Mouse (Mus musculus) midbrain, postnatal 0 days (tissue): ENCODE data around the gene Sdk2. TPM values are rescaled to one million over a fixed set of nuclear protein-coding genes. Genes with fewer than 3 reads are reported as not detected.
A peak's percentile ranks its signal among the peaks of the same experiment; 100 is the strongest.

Source experiments
- ATAC-seq: fragments of 200-750 bp; cut with Nextera tagmentation; 2 replicates; pipeline ENCODE4 v1.8.0; 2017; ENCODE audit warnings: moderate number of reproducible peaks, mild to moderate bottlenecking, moderate TSS enrichment, moderate library complexity; ENCODE audit not compliant: low FRiP score
- DNase-seq: peaks from one replicate; pipeline ENCODE4 v3.0.0-alpha.2; 2015; ENCODE audit warnings: low spot score
- H3K27ac ChIP-seq: fragments of 300-500 bp; sonication (generic); 2 replicates; pipeline ENCODE4 v1.5.1; 2014; ENCODE audit warnings: low read depth, mild to moderate bottlenecking, low read length, mixed read lengths
- H3K27me3 ChIP-seq: fragments of 300-500 bp; sonication (generic); 2 replicates; pipeline ENCODE4 v1.6.1; 2014; ENCODE audit warnings: low read length, control low read depth, mixed read lengths; ENCODE audit not compliant: insufficient read depth
- H3K36me3 ChIP-seq: fragments of 300-500 bp; sonication (generic); 2 replicates; pipeline ENCODE4 v1.6.1; 2014; ENCODE audit warnings: low read length, control low read depth, mixed read lengths; ENCODE audit not compliant: insufficient read depth
- H3K4me1 ChIP-seq: fragments of 300-500 bp; sonication (generic); 2 replicates; pipeline ENCODE4 v1.6.1; 2014; ENCODE audit warnings: mild to moderate bottlenecking, control low read depth, antibody characterized with exemption, low read length, mixed read lengths; ENCODE audit not compliant: insufficient read depth
- H3K4me2 ChIP-seq: fragments of 300-500 bp; sonication (generic); 2 replicates; pipeline ENCODE4 v1.6.1; 2014; ENCODE audit warnings: low read depth, mild to moderate bottlenecking, low read length, mixed read lengths; ENCODE audit not compliant: poor library complexity, severe bottlenecking
- H3K4me3 ChIP-seq: fragments of 300-500 bp; sonication (generic); 2 replicates; pipeline ENCODE4 v1.5.1; 2014; ENCODE audit warnings: low read depth, mild to moderate bottlenecking, low read length, moderate library complexity
- H3K9ac ChIP-seq: fragments of 300-500 bp; sonication (generic); replicated peaks from 2 replicates; pipeline ENCODE4 v1.6.1; 2014; ENCODE audit warnings: mild to moderate bottlenecking, low read length, moderate library complexity, mixed read lengths; ENCODE audit not compliant: poor library complexity, severe bottlenecking
- H3K9me3 ChIP-seq: fragments of 300-500 bp; sonication (generic); 2 replicates; pipeline ENCODE4 v1.6.1; 2016; ENCODE audit warnings: low read length, control low read depth
- CTCF ChIP-seq: IDR thresholded peaks from 2 replicates; pipeline ENCODE4 v1.5.1; 2016; ENCODE audit warnings: antibody characterized with exemption, mild to moderate bottlenecking
- WGBS: fragments of 180-500 bp; shearing (Covaris S2); extraction: QIAGEN DNeasy Blood & Tissue Kit; methylation state at CpG from one replicate; pipeline ENCODE4 v1.1.7; 2014; 5-methylcytosine and 5-hydroxymethylcytosine counted together
- polyA plus RNA-seq: library from polyadenylated mRNA; unstranded; fragments of >200 nt; fragmentation: Nextera tagmentation; extraction: Ambion mirVana; gene quantifications from 2 replicates; pipeline ENCODE4 v1.2.1, GENCODE M21; 2015
- total RNA-seq: library from RNA; depleted of rRNA; stranded (reverse); fragments of >200 nt; gene quantifications from 2 replicates; pipeline ENCODE4 v1.2.3, GENCODE M21; 2014

Gene Sdk2
- total and polyA plus RNA-seq, 2 experiments from 2014 or later: 2.5 to 26.1 TPM

GRCm38 (mm10) chr11:114066098-114066950 lies 522 bp downstream of the Sdk2 start:
- Histone ChIP-seq H3K9ac (peak overlapping the region; percentile 64), H3K4me3 (peak overlapping the region; percentile 72), H3K27ac (peak overlapping the region; percentile 52), H3K9me3 (no peaks in the 10 kb centered on the region), H3K4me1 (peaks cover 23% of the 10 kb centered on the region; the same call in 1 of the 2 replicates), H3K27me3 (no peaks in the 10 kb centered on the region), H3K36me3 (no peaks in the 10 kb centered on the region), H3K4me2 (peak overlapping the region; percentile 94)
- ATAC-seq (no peak; the same call in 1 of the 2 replicates), DNase-seq (no peak)
- TF ChIP-seq CTCF: no peak
- under 1% methylated on average over 86 of the region's 90 CpGs for WGBS

GRCm38 (mm10) chr11:114065596-114065995 lies 1.2 kb downstream of the Sdk2 start:
- H3K27me3 ChIP-seq: no peaks in the 10 kb centered on the region

GRCm38 (mm10) chr11:114064871-114065388 lies 1.9 kb downstream of the Sdk2 start:
- no peaks in the 10 kb centered on the region for H3K9me3 ChIP-seq
- peak overlapping the region; percentile 64 for H3K9ac ChIP-seq
- H3K4me1 ChIP-seq: peaks cover 23% of the 10 kb centered on the region; the same call in 1 of the 2 replicates
- WGBS: 2% methylated on average over 31 of the region's 32 CpGs
- no peak overlapping the region for H3K27ac ChIP-seq
- peak; percentile 61 for TF ChIP-seq CTCF
- ATAC-seq (no peak), DNase-seq (no peak)
- H3K36me3 ChIP-seq: no peaks in the 10 kb centered on the region
- H3K4me3 ChIP-seq: peak overlapping the region; percentile 72
- peak overlapping the region; percentile 94 for H3K4me2 ChIP-seq
- no peaks in the 10 kb centered on the region for H3K27me3 ChIP-seq

More at GRCm38 (mm10) chr11:114065596-114065995, 1.2 kb downstream of the Sdk2 start:
- no peak for DNase-seq
- no peaks in the 10 kb centered on the region for H3K9me3 ChIP-seq
- no peaks in the 10 kb centered on the region for H3K36me3 ChIP-seq
- H3K27ac ChIP-seq: no peak overlapping the region
- TF ChIP-seq CTCF: no peak
- peak overlapping the region; percentile 72 for H3K4me3 ChIP-seq
- H3K4me1 ChIP-seq: peaks cover 23% of the 10 kb centered on the region; the same call in 1 of the 2 replicates
- under 1% methylated on average over 19 of the region's 19 CpGs for WGBS
- peak overlapping the region; percentile 94 for H3K4me2 ChIP-seq
- H3K9ac ChIP-seq: peak overlapping the region; percentile 64
- no peak for ATAC-seq

GRCm38 (mm10) chr11:114061946-114062345 lies 4.9 kb downstream of the Sdk2 start:
- DNase-seq (no peak), ATAC-seq (no peak)
- peak; percentile 12; the same call in 1 of the 2 replicates for TF ChIP-seq CTCF
- H3K4me1 ChIP-seq: peaks cover 23% of the 10 kb centered on the region; the same call in 1 of the 2 replicates
- no peaks in the 10 kb centered on the region for H3K9me3 ChIP-seq
- no peak overlapping the region for H3K27ac ChIP-seq
- peak overlapping the region; percentile 29 for H3K4me2 ChIP-seq
- no peak overlapping the region for H3K9ac ChIP-seq
- H3K36me3 ChIP-seq: no peaks in the 10 kb centered on the region
- no peak overlapping the region for H3K4me3 ChIP-seq
- WGBS: 49% methylated on average over 7 of the region's 7 CpGs
- no peaks in the 10 kb centered on the region for H3K27me3 ChIP-seq

- Histone ChIP-seq H3K27ac (no peak overlapping the region), H3K27me3 (no peaks in the 10 kb centered on the region), H3K4me2 (no peak overlapping the region), H3K4me1 (peaks cover 23% of the 10 kb centered on the region; the same call in 1 of the 2 replicates), H3K36me3 (no peaks in the 10 kb centered on the region), H3K4me3 (no peak overlapping the region), H3K9me3 (no peaks in the 10 kb centered on the region), H3K9ac (no peak overlapping the region)
- TF ChIP-seq CTCF: no peak
- DNase-seq (no peak), ATAC-seq (no peak)
- 46% methylated on average over 2 of the region's 2 CpGs for WGBS
These were observed 5.6 kb downstream of the Sdk2 start for GRCm38 (mm10) chr11:114061265-114061664.

GRCm38 (mm10) chr11:114056351-114056750 lies 10.5 kb downstream of the Sdk2 start:
- Histone ChIP-seq H3K4me3 (no peak overlapping the region), H3K9me3 (no peaks in the 10 kb centered on the region), H3K27me3 (no peaks in the 10 kb centered on the region), H3K4me1 (0 out of 2 replicates have a peak, but pooled peaks cover 7% of the 10 kb centered on the region), H3K9ac (no peak overlapping the region), H3K27ac (no peak overlapping the region), H3K36me3 (no peaks in the 10 kb centered on the region), H3K4me2 (no peak overlapping the region)
- WGBS: 62% methylated on average over 2 of the region's 2 CpGs
- ATAC-seq: no peak
- DNase-seq: no peak
- TF ChIP-seq CTCF: no peak
